Mouse (Mus musculus) limb, embryonic 12.5 days (tissue): ENCODE measurements around the gene Bcorl1. TPM values are rescaled to one million over a fixed set of nuclear protein-coding genes. Genes with fewer than 3 reads are reported as not detected.

Source experiments
- ATAC-seq: fragments of 200-750 bp; cut with Nextera tagmentation; 2 replicates; pipeline ENCODE4 v1.8.0; 2017; ENCODE audit warnings: low read depth, moderate TSS enrichment; ENCODE audit not compliant: insufficient number of reproducible peaks, insufficient read depth, low FRiP score, low TSS enrichment
- H3K27ac ChIP-seq: fragments of 300-500 bp; sonication (generic); 2 replicates; pipeline ENCODE4 v1.5.1; 2016; ENCODE audit warnings: mild to moderate bottlenecking, moderate library complexity
- H3K27me3 ChIP-seq: fragments of 300-500 bp; sonication (generic); 2 replicates; pipeline ENCODE4 v1.6.1; 2016; ENCODE audit warnings: mild to moderate bottlenecking, moderate library complexity
- H3K36me3 ChIP-seq: fragments of 300-500 bp; sonication (generic); 2 replicates; pipeline ENCODE4 v1.6.1; 2016; ENCODE audit warnings: mild to moderate bottlenecking, moderate library complexity
- H3K4me1 ChIP-seq: fragments of 300-500 bp; sonication (generic); replicated peaks from 2 replicates; pipeline ENCODE4 v1.6.1; 2016
- H3K4me2 ChIP-seq: fragments of 300-500 bp; sonication (generic); 2 replicates; pipeline ENCODE4 v1.6.1; 2016; ENCODE audit warnings: mild to moderate bottlenecking, moderate library complexity
- H3K4me3 ChIP-seq: fragments of 300-500 bp; sonication (generic); replicated peaks from 2 replicates; pipeline ENCODE4 v1.5.1; 2016; ENCODE audit warnings: mild to moderate bottlenecking
- H3K9ac ChIP-seq: fragments of 300-500 bp; sonication (generic); replicated peaks from 2 replicates; pipeline ENCODE4 v1.6.1; 2016; ENCODE audit warnings: mild to moderate bottlenecking, moderate library complexity
- H3K9me3 ChIP-seq: fragments of 300-500 bp; sonication (generic); 2 replicates; pipeline ENCODE4 v1.6.1; 2016; ENCODE audit warnings: mild to moderate bottlenecking, moderate library complexity
- WGBS: fragments of 180-500 bp; shearing (Covaris S2); methylation state at CpG from one replicate; pipeline ENCODE4 v1.1.7; 2016; 5-methylcytosine and 5-hydroxymethylcytosine counted together
- polyA plus RNA-seq: library from polyadenylated mRNA; unstranded; fragments of >200 nt; fragmentation: Nextera tagmentation; extraction: Ambion mirVana; gene quantifications from 2 replicates; pipeline ENCODE4 v1.2.1, GENCODE M21; 2016

The Bcorl1 gene
- polyA plus RNA-seq, 1 experiment from 2014 or later = 5.3 TPM

DNA sequence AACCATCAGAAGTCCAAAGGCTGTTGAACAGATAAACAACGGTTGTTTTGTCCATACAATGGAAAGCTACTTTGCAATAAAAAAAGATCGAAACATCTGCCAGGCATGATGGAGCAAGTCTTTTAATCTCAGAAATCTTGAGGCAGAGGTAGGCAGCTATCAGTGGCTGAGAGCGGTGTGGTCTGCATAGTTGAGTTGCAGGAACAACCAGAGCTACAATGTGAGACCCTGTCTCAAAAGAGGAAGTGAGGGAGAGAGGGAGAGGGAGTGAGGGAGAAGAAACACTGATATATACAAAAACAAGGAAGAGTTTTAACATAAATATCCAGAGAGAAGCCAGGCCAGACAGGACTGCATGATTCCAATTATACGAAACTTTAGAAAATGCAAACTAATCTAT, 103.5 kb downstream of the Bcorl1 start:
- Histone ChIP-seq H3K4me1 (no peaks in the 10 kb centered on the region), H3K4me2 (no peak overlapping the region), H3K27ac (no peak overlapping the region), H3K4me3 (no peak overlapping the region), H3K9me3 (no peaks in the 10 kb centered on the region), H3K27me3 (no peaks in the 10 kb centered on the region), H3K36me3 (no peaks in the 10 kb centered on the region), H3K9ac (no peak overlapping the region)
- 84% methylated on average over 4 of the region's 4 CpGs for WGBS
- no peak for ATAC-seq

- H3K27ac ChIP-seq = no peak overlapping the region
- H3K9me3 ChIP-seq = no peaks in the 10 kb centered on the region
- 29% methylated on average over 10 of the region's 10 CpGs for WGBS
- no peaks in the 10 kb centered on the region for H3K4me1 ChIP-seq
- no peak overlapping the region for H3K9ac ChIP-seq
- no peak overlapping the region for H3K4me3 ChIP-seq
- no peak overlapping the region for H3K4me2 ChIP-seq
- H3K36me3 ChIP-seq = no peaks in the 10 kb centered on the region
- no peak for ATAC-seq
- peaks cover 32% of the 10 kb centered on the region for H3K27me3 ChIP-seq
Measured at GRCm38 (mm10) chrX:48449646-48450045, 108.5 kb downstream of the Bcorl1 start.

DNA sequence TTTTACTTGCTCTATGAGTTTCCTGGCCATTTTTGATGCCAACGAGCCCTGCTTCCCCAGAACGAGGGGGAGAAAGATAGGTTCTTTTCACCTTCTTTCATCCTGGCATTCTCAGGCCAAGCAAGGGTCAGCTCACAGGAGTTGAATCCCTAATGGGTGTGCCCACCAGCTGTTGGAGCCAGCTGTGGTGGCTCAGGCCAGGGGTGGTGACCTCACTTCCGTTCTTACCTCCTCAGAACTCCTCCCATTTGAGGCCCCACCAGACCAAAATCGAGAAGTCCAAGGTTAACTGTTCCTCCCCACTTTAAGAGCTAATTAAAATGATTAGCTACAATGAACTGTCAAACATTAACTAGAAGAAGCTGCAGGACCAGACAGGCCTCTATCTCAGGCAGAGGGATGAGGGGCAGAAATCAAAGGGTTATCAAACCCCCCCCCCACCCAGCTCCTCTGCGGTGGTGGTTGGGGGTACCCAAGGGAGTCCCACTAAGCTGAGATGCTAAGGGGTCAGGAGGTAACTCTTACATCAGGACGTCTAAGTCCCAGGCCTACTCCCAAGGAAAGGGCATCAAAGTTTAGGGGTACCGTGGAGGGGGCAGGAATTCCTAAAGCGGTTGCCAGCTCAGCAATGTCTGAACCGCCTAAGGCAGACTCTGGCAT, 111.2 kb downstream of the Bcorl1 start:
- H3K4me1 ChIP-seq = no peaks in the 10 kb centered on the region
- 29% methylated on average over 9 of the region's 9 CpGs for WGBS
- H3K9ac ChIP-seq = no peak overlapping the region
- H3K4me2 ChIP-seq = peak overlapping the region; percentile 52
- H3K36me3 ChIP-seq = no peaks in the 10 kb centered on the region
- peaks cover 48% of the 10 kb centered on the region for H3K27me3 ChIP-seq
- H3K27ac ChIP-seq = no peak overlapping the region
- H3K4me3 ChIP-seq = peak overlapping the region; percentile 46
- no peaks in the 10 kb centered on the region for H3K9me3 ChIP-seq
- ATAC-seq = no peak

GRCm38 (mm10) chrX:48452931-48453673, 111.9 kb downstream of the Bcorl1 start:
- H3K9me3 ChIP-seq = no peaks in the 10 kb centered on the region
- H3K27me3 ChIP-seq = peaks cover 48% of the 10 kb centered on the region
- peak overlapping the region; percentile 52 for H3K4me2 ChIP-seq
- H3K4me1 ChIP-seq = no peaks in the 10 kb centered on the region
- ATAC-seq = no peak
- H3K27ac ChIP-seq = no peak overlapping the region
- WGBS = 21% methylated on average over 50 of the region's 71 CpGs
- H3K9ac ChIP-seq = peak overlapping the region; percentile 54
- peak overlapping the region; percentile 46 for H3K4me3 ChIP-seq
- H3K36me3 ChIP-seq = no peaks in the 10 kb centered on the region

GRCm38 (mm10) chrX:48453736-48454494, 112.8 kb downstream of the Bcorl1 start:
- Histone ChIP-seq H3K4me1 (no peaks in the 10 kb centered on the region), H3K9ac (peak overlapping the region; percentile 54), H3K4me3 (peak overlapping the region; percentile 46), H3K27ac (no peak overlapping the region), H3K27me3 (peaks cover 48% of the 10 kb centered on the region), H3K4me2 (peak overlapping the region; percentile 52), H3K9me3 (no peaks in the 10 kb centered on the region), H3K36me3 (no peaks in the 10 kb centered on the region)
- ATAC-seq = peak; percentile 81
- 23% methylated on average over 44 of the region's 91 CpGs for WGBS

DNA sequence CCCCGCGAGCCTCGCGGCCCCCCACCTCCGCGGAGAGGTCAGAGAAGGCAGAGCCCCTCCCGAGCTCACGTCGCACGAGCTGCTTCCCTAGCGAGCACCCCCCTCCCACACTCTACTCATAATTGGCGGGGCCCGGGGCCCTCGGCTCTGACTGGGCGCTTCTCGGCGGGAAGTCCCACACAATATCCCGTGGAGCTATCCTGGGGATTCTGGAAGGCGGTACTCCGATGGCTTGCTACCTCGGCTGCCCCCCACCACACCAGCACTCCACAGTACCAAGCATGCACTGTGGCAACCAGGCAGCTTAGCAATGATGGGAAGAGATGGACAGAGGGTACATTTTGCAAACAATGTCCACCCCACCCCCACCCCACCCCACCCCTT, 113.3 kb downstream of the Bcorl1 start:
- no peak overlapping the region for H3K27ac ChIP-seq
- ATAC-seq = peak; percentile 54
- H3K4me3 ChIP-seq = peak overlapping the region; percentile 46
- peak overlapping the region; percentile 52 for H3K4me2 ChIP-seq
- no peaks in the 10 kb centered on the region for H3K4me1 ChIP-seq
- WGBS = 14% methylated on average over 21 of the region's 21 CpGs
- no peaks in the 10 kb centered on the region for H3K36me3 ChIP-seq
- no peak overlapping the region for H3K9ac ChIP-seq
- no peaks in the 10 kb centered on the region for H3K9me3 ChIP-seq
- H3K27me3 ChIP-seq = peaks cover 48% of the 10 kb centered on the region

DNA sequence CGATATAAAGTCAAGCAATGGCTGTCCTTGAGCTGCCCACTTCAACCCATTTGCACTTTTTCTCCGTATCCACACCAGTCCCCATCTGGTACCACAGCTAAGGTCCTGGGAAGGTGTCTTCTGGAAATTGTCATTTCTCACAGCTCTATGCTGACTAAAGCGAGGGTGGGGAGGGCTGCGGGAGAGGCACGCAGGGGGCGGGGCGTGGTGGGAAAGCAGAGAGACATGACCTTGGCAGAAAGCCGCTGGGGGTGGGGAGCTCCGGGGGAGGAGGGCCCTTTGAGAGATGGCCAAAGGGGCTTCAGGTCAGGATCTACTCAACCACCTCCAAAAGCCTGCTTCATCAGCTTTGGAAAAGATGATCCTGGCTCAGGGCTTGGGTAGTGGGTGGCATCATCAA, 113.9 kb downstream of the Bcorl1 start:
- no peaks in the 10 kb centered on the region for H3K36me3 ChIP-seq
- peak overlapping the region; percentile 46; the same call in 1 of the 2 replicates for H3K4me3 ChIP-seq
- H3K27ac ChIP-seq = no peak overlapping the region
- H3K4me2 ChIP-seq = no peak overlapping the region
- no peak overlapping the region for H3K9ac ChIP-seq
- no peaks in the 10 kb centered on the region for H3K4me1 ChIP-seq
- no peak for ATAC-seq
- H3K27me3 ChIP-seq = peaks cover 48% of the 10 kb centered on the region
- WGBS = 20% methylated on average over 9 of the region's 9 CpGs
- H3K9me3 ChIP-seq = no peaks in the 10 kb centered on the region

DNA sequence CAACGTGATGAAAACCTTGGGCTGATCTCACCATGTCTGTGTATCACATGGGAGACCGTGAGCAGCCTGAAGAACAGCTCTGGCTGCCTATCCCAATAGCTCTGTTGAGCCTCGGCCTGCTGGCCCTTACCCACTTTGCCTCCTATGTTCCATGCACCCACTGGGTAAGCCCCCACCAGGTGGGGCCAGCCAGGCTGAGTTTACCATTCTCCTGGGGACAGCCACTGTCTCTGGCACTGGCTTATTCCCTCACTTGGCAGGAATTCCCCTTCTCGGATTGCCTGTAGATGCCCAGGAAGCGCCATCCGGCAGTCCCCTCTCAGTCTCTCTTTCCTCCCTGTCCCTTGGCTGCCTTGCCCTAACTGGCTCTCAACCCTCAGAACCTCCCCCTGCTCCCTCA, 115.8 kb downstream of the Bcorl1 start:
- Histone ChIP-seq H3K27me3 (peaks cover 43% of the 10 kb centered on the region), H3K27ac (no peak overlapping the region), H3K4me1 (no peaks in the 10 kb centered on the region), H3K9me3 (no peaks in the 10 kb centered on the region), H3K9ac (no peak overlapping the region), H3K4me3 (no peak overlapping the region), H3K4me2 (no peak overlapping the region), H3K36me3 (no peaks in the 10 kb centered on the region)
- no peak for ATAC-seq
- 58% methylated on average over 6 of the region's 6 CpGs for WGBS

Other genes starting within 250 kb of the Bcorl1 start
- gene Xpnpep2, start 232.6 kb upstream of the Bcorl1 start, polyA plus RNA-seq = 2.6 and 3.7 TPM in 2 replicates
- 0.93 and 1.3 TPM in 2 replicates for gene Sash3, start 194.9 kb upstream of the Bcorl1 start, polyA plus RNA-seq
- gene Zdhhc9, start 132.5 kb upstream of the Bcorl1 start, polyA plus RNA-seq = 3.9 and 5.0 TPM in 2 replicates
- 23.2 and 23.7 TPM in 2 replicates for gene Utp14a, start 84.5 kb upstream of the Bcorl1 start, polyA plus RNA-seq
- gene Elf4, start 121.8 kb downstream of the Bcorl1 start, polyA plus RNA-seq = 2.6 and 2.7 TPM in 2 replicates
- 80.1 and 80.3 TPM in 2 replicates for gene Aifm1, start 172.2 kb downstream of the Bcorl1 start, polyA plus RNA-seq
- 7.0 and 7.2 TPM in 2 replicates for gene Rab33a, start 177.9 kb downstream of the Bcorl1 start, polyA plus RNA-seq